Mouse (Mus musculus) neural tube, embryonic 11.5 days (tissue): Measurements from ENCODE around the gene Msmp. TPM values are rescaled to one million over a fixed set of nuclear protein-coding genes. Genes with fewer than 3 reads are reported as not detected.

Experiments
- microRNA-seq: library from miRNA; unstranded; fragments of <30 nt; microRNA quantifications from one replicate; pipeline ENCODE4, GENCODE M21; 2016
- polyA plus RNA-seq: library from polyadenylated mRNA; unstranded; fragments of >200 nt; fragmentation: Nextera tagmentation; extraction: Ambion mirVana; gene quantifications from 2 replicates; pipeline ENCODE4 v1.2.1, GENCODE M21; 2014

The Msmp gene
- polyA plus RNA-seq, 1 experiment from 2014 or later: 2.4 TPM

Small RNA genes within 50 kb of the gene (microRNA-seq; reads per million reads assigned to microRNA genes)
- gene Gm25262: not detected

Other genes starting within 250 kb of the Msmp start
- gene Rusc2, start 202.5 kb downstream of the Msmp start, polyA plus RNA-seq: 17.9 and 20.0 TPM in 2 replicates
- 0.20 TPM in 1 of 2 replicates, not detected in the other for gene Fam166b, start 155.4 kb downstream of the Msmp start, polyA plus RNA-seq
- gene Tesk1, start 142.6 kb downstream of the Msmp start, polyA plus RNA-seq: 8.6 and 9.5 TPM in 2 replicates
- gene Cd72, start 129.9 kb downstream of the Msmp start, polyA plus RNA-seq: 2.1 and 2.8 TPM in 2 replicates
- gene Sit1, start 100.8 kb downstream of the Msmp start, polyA plus RNA-seq: not detected in 2 replicates
- 46.6 and 55.9 TPM in 2 replicates for gene Ccdc107, start 91.6 kb downstream of the Msmp start, polyA plus RNA-seq
- gene Arhgef39, start 84.8 kb downstream of the Msmp start, polyA plus RNA-seq: 36.7 and 39.3 TPM in 2 replicates
- gene Car9, start 77.5 kb downstream of the Msmp start, polyA plus RNA-seq: 0.23 and 0.44 TPM in 2 replicates
- gene Tpm2, start 60.7 kb downstream of the Msmp start, polyA plus RNA-seq: 101 and 127 TPM in 2 replicates
- gene Creb3, start 22.2 kb downstream of the Msmp start, polyA plus RNA-seq: 56.0 and 62.5 TPM in 2 replicates
- 42.1 and 48.8 TPM in 2 replicates for gene Tln1, start 21.8 kb downstream of the Msmp start, polyA plus RNA-seq
- 26.5 and 32.1 TPM in 2 replicates for gene Rgp1, start 5.8 kb downstream of the Msmp start, polyA plus RNA-seq
- gene Gba2, start 5.6 kb downstream of the Msmp start, polyA plus RNA-seq: 29.8 and 30.8 TPM in 2 replicates
- 29.0 and 37.4 TPM in 2 replicates for gene Npr2, start 47.4 kb upstream of the Msmp start, polyA plus RNA-seq
- gene Spag8, start 69.1 kb upstream of the Msmp start, polyA plus RNA-seq: 0.89 and 1.1 TPM in 2 replicates
- 63.8 and 65.4 TPM in 2 replicates for gene Hint2, start 72.0 kb upstream of the Msmp start, polyA plus RNA-seq
- gene Tmem8b, start 84.5 kb upstream of the Msmp start, polyA plus RNA-seq: 5.4 and 5.7 TPM in 2 replicates
- gene Fam221b, start 84.7 kb upstream of the Msmp start, polyA plus RNA-seq: 2.4 and 3.4 TPM in 2 replicates
- gene Olfr70, start 116.3 kb upstream of the Msmp start, polyA plus RNA-seq: not detected in 2 replicates
- gene Olfr71, start 125.8 kb upstream of the Msmp start, polyA plus RNA-seq: not detected in 2 replicates
- 0.22 TPM in 1 of 2 replicates, not detected in the other for gene Hrct1, start 142.7 kb upstream of the Msmp start, polyA plus RNA-seq
- not detected in 2 replicates for gene Spaar, start 145.5 kb upstream of the Msmp start, polyA plus RNA-seq
- gene Olfr159, start 186.5 kb upstream of the Msmp start, polyA plus RNA-seq: not detected in 2 replicates
- gene Olfr156, start 239.4 kb upstream of the Msmp start, polyA plus RNA-seq: not detected in 2 replicates